Mouse (Mus musculus) adrenal gland (tissue): ENCODE measurements around the gene Emc1.

Experiments used
- intact Hi-C: fragments of 180-260 bp; cut with DNase I; formaldehyde crosslinking; loops from one replicate; pipeline ENCODE4 v1.15.1; 2025
- microRNA-seq, 2 experiments: library from miRNA; unstranded; fragments of <30 nt; microRNA quantifications; one replicate each; pipeline ENCODE4; 2019

Emc1 gene

GRCm38 (mm10) chr4:139423270-139423669 lies 70.9 kb downstream of the Emc1 start:
- intact Hi-C loops = loop anchor here (5.0 kb wide), 1 partner anchor 39 kb away; no protein-coding TSS in a partner anchor

Small RNA genes lying within 50 kb of the gene (microRNA-seq; reads per million reads assigned to microRNA genes)
- gene Gm24245 (0 to 0.23 reads per million in 2 experiments), gene Gm25732 (0.11 to 0.62 reads per million in 2 experiments)
